Mouse (Mus musculus) frontal cortex, postnatal 25 days (tissue): ENCODE results near the gene Plxdc1.
A peak's percentile ranks its signal among the peaks of the same experiment; 100 is the strongest.

Experiments
- DNase-seq, 2 experiments: peaks; one replicate each; pipeline ENCODE4 v3.0.0; 2022; ENCODE audit warnings: low spot score in 2 of 2

Gene Plxdc1

DNA sequence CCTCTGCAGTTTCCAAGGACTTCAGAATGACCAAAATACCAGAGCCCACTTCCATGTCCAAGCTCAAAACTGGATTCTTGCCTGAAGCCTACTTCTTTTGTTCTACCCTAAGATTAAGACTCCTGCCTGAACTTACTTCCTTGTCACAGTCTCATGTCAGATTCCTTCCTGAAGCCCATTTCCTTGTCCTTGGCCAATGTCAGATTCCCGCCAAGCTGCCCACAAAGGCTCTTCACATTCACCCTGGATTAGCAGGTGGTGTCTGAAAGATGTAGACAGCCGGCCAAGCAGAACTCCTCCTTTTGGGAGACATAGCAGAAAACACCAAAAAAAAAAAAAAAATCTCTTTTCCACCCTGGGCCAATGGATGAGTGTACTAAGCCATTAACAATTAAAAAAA lies 70.8 kb downstream of the Plxdc1 start:
- no peak for DNase-seq

DNA sequence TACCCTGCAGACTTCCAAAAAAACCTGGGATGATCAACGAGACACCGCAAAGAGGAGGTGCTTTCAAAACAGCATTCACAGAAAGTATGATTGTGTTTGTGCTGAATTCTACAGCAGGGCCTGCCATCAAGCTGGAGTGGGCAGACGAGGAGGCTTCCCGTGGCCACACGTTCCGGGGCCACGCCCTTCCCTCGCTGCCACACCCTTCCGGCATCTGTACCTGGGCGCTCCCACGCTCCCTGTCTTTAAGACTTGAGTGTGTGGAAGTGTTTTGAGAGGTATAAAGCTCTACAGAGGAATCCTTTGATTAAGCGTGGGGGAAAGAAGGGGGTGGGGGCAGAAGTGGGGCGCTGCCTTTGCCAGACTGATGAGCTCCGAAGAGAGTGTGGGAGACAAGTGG lies 73.1 kb downstream of the Plxdc1 start:
- DNase-seq = no peak

DNA sequence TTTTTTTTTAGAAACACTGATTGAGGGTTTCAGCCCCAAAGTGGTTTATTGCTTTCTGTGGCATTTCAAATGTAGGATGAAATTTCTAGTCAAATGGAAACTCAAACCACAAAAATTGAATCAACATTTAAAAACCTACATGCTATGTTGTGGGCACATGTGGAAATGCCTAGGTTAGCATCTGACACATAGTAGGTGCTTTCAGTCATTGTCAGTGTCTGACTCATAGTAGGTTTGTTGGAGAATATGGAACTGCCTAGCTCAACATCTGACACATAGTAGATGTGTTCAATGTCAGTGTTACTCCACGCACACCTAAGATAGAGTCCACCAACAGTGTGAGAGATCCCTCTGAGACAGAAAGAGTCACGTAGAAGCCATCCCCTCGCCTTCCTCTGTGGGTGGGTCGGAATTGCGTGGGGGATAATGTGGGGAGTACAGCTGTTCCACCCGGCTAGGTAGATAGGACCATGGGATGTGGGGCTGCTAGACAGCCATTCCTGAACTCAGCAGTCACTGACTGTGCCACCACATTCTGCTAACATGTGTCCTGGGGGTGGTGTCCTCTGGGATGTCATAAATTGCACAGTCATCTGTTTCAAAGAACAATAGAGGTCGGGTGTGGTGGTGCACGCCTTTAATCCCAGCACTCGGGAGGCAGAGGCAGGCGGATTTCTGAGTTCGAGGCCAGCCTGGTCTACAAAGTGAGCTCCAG lies 77.5 kb downstream of the Plxdc1 start:
- DNase-seq = no peak

DNA sequence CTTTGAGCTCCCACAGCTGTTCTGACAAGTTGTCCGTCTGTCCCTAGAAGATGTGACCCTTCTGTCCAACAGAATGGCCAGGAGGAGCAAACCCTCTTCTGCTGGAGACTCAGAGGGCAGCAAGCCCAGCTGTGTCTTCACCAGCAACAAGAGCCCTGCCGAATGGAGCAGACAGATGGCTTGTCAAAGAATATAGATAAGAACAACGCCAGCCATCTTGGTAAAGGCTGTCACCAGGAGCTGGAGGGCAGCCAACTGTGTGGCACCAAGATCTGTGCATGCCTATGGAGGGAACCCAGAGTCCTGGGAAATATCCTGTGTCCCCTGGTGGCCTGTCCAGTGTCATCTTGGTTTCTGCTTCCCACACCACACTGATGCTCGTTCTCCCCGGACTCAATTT lies 78.3 kb downstream of the Plxdc1 start:
- DNase-seq = no peak

DNA sequence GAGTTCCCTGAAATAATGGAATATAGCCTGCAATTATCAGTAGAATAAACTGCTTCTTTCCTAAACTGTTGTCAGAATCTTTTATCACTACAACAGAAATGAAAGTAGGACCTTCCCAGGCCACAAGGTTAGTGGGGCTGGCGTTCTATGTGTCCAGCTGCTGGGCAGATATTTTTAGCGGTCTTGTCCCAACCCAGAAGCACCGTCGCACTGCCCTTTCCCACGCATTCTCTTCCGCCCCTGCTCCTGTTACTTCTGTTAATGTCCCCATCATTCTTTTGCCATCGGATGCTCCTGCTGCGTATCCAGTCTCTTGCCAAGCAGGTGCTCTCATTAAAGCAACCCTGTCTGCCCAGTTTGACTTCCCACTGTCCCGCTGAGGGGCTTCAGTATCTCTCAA lies 79.3 kb downstream of the Plxdc1 start:
- no peak for DNase-seq

- DNase-seq = no peak
Observed at GRCm38 (mm10) chr11:97905941-97906340, 80.3 kb downstream of the Plxdc1 start.

GRCm38 (mm10) chr11:97905540-97905939 lies 80.7 kb downstream of the Plxdc1 start:
- DNase-seq = no peak

- no peak for DNase-seq
Observed at GRCm38 (mm10) chr11:97904801-97905200, 81.4 kb downstream of the Plxdc1 start.

- no peak for DNase-seq
Observed at GRCm38 (mm10) chr11:97901806-97902205, 84.4 kb downstream of the Plxdc1 start.

- peak; percentile 78 to 89 for DNase-seq
Observed at GRCm38 (mm10) chr11:97899822-97900221, 86.4 kb downstream of the Plxdc1 start.

- DNase-seq = no peak
Observed at GRCm38 (mm10) chr11:97897568-97898185, 88.6 kb downstream of the Plxdc1 start.

DNA sequence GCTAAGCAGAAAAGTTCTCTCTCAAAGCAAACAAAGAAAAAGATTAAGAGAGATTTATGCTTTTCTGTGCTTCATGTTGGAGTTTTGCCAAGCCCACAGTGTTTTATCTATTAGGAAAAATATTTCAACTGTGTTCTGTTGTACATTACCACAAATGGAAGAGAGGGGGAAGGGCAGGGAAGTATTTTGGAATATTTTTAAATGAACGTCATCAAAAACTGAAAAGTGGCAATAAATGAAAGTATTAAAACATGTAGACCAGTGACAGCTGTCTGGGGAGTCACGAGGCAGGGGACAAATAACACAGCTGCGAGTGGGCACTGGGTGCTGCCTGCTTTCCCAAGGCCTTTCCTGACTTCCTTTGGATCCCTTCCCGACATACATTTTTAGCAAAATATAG lies 89.6 kb downstream of the Plxdc1 start:
- no peak for DNase-seq

GRCm38 (mm10) chr11:97891821-97892220 lies 94.4 kb downstream of the Plxdc1 start:
- DNase-seq = no peak

DNA sequence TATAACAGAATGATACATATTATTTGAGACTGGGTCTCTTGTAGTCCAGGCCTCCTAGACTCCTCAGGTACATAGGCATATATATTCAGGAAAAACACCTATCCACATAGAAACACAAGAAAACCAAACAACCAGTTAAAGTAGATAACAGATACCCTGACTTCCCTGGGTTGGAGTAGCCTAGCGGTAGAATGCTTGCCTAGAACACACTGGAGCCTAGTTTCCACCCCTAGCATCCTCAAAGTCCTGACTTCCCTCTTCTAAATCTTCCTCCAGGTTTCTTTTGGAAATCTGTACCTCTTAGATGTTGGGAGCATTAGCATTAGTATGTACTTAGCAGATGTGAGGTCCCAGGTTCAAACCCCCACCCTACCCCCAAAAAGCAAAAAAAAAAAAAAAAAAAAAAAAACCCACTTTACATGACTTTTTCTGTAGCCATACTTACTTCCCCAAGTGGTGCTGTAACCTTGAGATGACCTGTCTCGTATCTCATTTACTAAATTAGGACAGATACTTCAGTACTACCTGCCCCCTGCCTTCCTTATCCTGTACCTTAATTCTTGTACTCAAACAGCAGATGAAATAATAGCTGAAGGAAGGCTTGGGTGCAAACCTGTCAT lies 100.8 kb downstream of the Plxdc1 start:
- DNase-seq = no peak

DNA sequence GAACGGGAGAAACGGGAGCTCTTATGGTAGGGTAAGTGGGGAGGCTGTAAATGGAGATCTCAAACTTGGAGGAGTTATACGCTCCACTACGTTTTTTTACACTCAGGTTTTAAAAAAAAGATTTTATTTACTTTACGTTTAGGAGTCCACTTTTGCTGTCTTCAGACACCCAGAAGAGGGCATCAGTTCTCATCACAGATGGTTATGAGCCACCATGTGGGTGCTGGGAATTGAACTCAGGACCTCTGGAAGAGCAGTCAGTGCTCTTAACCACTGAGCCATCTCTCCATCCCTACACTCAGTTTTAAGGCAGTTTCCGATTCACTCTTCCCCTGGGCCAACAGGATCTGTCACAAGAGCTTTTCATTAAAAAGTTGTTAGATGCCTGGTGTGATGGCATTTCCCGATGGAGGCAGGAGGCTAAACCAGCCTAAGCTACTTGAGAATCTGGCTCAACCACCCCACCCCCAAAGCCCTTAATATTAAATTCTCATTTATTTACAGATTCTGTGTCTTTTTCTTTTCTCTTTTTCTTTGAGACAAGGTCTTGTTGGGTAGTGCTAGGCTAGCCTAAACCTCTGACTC lies 101.6 kb downstream of the Plxdc1 start:
- DNase-seq = no peak

DNA sequence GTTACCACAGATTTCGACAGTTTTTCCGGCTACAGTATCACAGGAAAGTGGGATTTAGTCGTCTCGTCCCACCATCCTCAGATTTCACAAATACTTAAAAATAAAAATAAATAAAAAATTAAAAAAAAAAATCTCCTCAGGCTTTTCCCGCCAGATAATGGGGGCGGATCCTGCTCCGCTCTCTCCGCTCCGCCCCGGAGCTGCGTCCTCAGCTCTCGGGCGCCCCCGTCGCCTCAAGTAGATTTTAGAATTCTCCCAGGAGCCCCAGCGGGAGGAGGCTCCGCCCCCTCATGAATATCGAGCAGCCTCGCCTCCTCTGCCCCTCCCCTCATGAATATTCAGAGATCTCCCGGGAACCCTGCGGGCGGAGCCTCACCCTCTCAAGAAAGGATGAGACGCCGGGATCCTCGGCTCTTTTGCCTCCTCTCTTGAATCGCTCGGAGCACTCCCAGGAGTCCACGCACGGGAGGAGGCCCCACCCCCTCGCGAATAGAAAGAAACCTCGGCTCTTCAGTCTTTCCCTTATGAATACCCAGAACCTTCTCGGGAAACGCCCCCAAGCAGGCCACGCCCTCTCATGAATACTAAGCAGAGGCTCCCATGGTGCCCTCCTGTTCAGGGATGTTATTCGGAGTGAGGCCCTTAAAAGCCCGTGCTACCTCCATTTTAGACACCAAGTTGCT lies 102.2 kb downstream of the Plxdc1 start, which contains the start of gene Fbxo47:
Gene Fbxo47 (minus strand): TSS at position 237 of the 683 bp plus-strand sequence.
- peak; percentile 86 to 89 for DNase-seq

DNA sequence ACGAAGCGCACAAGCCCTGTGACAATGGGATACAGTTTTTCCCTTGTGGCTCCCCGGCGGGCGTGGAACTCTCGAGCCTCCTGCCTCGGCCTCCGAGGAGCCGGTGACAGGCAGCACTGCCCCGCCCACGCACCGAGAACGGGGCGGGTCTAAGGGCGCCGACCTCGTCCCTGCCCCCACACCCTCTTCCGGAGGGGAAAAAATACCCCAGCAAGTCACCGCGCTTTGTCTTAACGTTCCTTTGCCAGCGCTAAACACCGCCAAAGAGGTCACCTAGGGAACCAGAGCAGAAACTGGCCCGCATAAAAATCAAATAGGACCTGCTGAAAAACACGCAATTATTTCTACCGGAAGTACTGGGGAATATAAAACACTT lies 102.7 kb downstream of the Plxdc1 start:
- DNase-seq = peak; percentile 39 to 47

GRCm38 (mm10) chr11:97880362-97880761 lies 105.9 kb downstream of the Plxdc1 start:
- no peak for DNase-seq

- DNase-seq = no peak
Observed at GRCm38 (mm10) chr11:97877341-97877740, 108.9 kb downstream of the Plxdc1 start.

DNA sequence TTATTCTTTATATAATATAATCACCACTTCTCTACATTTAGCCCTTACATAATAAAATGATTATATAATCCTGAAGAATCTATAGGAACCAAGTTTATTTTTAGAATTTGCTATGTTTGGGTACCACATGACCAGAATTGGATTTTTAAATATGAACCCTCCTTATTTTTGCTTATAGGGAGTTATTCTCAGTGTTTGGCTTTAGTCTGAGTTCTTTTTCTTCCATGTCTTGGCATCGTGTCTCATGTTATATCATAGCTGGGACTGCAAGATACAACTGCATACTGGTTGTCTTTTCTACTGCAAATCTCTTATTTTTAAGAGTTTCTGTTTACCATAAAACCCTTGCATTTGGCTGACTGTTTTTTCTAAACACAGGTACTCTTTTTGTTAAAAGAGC lies 111.8 kb downstream of the Plxdc1 start:
- no peak for DNase-seq
